Mouse (Mus musculus) E14TG2a.4 (cell line): ENCODE data around the gene Usp42.

Source experiments
- CTCF ChIP-seq: conservative IDR thresholded peaks from 2 replicates; pipeline ENCODE4 v1.5.1; 2014; ENCODE audit warnings: low read length
- NANOG ChIP-seq: IDR thresholded peaks from 2 replicates; pipeline ENCODE4 v1.6.1; 2014; ENCODE audit warnings: borderline replicate concordance, low read length, mixed read lengths
- POU5F1 ChIP-seq: IDR thresholded peaks from 2 replicates; pipeline ENCODE4 v1.6.1; 2014; ENCODE audit warnings: low read length, borderline replicate concordance

- TF ChIP-seq CTCF (no peak), POU5F1 (no peak), NANOG (no peak)
Observed at GRCm38 (mm10) chr5:143730915-143731314, 1.2 kb downstream of the Usp42 start.
